Mouse (Mus musculus): Measurements from ENCODE around the gene Aars. TPM values are rescaled to one million over a fixed set of nuclear protein-coding genes. Genes with fewer than 3 reads are reported as not detected.
"Not testable (repeated sequence)": the region's sequence is repeated elsewhere in the genome, so short reads cannot be mapped to it uniquely, and the experiment has no call there.

Aars gene
- polyA plus RNA-seq (2016; fragmentation: Nextera tagmentation; extraction: Ambion mirVana) = 76.2 TPM in 2 replicates

DNA sequence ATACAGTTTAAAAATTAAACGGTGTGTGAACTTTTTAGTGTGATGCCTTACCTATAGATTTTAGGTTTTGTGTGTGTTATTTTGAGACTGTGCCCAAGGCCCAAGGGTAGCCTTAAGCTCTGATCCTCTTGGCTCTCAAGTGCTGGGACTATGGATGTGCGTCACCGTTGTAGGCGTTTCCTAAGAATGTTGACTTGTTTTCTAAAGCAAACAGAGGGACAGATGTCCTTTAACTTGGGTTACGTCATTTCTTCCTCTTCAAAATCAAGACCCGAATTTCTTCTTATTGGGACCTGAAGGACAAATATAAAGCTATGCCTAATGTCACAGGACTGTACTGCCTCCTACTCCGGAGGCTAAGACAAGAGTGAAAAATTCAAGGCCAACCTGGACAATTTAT, at the start of gene Aars:
Gene Aars (plus strand): TSS at position 229 of the 400 bp plus-strand sequence.
- Histone ChIP-seq H3K9me3 (no peaks in the 10 kb centered on the region), H3K4me3 (peak within 1 kb of the TSS; percentile 86), H3K4me1 (replicated peaks) (peaks cover 24% of the 10 kb centered on the region), H3K27ac (peak within 1 kb of the TSS; percentile 99), H3K36me3 (peaks cover 27% of the 10 kb centered on the region), H3K27me3 (ENCODE audit: insufficient read depth, poor library complexity, severe bottlenecking) (peaks cover 12% of the 10 kb centered on the region)
- 97% methylated on average over 7 of the region's 7 CpGs for WGBS
- DNase-seq (ENCODE audit: low spot score) = no peak

- no peaks in the 10 kb centered on the region for H3K4me1 ChIP-seq (replicated peaks)
- H3K27me3 ChIP-seq (ENCODE audit: insufficient read depth, poor library complexity, severe bottlenecking) = no peaks in the 10 kb centered on the region
- H3K4me3 ChIP-seq = no peak overlapping the region
- no peaks in the 10 kb centered on the region for H3K9me3 ChIP-seq
- H3K27ac ChIP-seq = no peak overlapping the region
- 88% methylated on average over 8 of the region's 8 CpGs for WGBS
- no peak for DNase-seq (ENCODE audit: low spot score)
- peaks cover 96% of the 10 kb centered on the region for H3K36me3 ChIP-seq
Measured at GRCm38 (mm10) chr8:110987805-110988744, 44.9 kb upstream of the Aars start.

- Histone ChIP-seq H3K4me1 (replicated peaks) (no peaks in the 10 kb centered on the region), H3K36me3 (peaks cover 92% of the 10 kb centered on the region), H3K27ac (no peak overlapping the region), H3K4me3 (no peak overlapping the region), H3K9me3 (no peaks in the 10 kb centered on the region), H3K27me3 (ENCODE audit: insufficient read depth, poor library complexity, severe bottlenecking) (no peaks in the 10 kb centered on the region)
- DNase-seq (ENCODE audit: low spot score) = no peak
- WGBS = 90% methylated on average over 9 of the region's 9 CpGs
Measured at GRCm38 (mm10) chr8:110990017-110990416, 42.9 kb upstream of the Aars start.

DNA sequence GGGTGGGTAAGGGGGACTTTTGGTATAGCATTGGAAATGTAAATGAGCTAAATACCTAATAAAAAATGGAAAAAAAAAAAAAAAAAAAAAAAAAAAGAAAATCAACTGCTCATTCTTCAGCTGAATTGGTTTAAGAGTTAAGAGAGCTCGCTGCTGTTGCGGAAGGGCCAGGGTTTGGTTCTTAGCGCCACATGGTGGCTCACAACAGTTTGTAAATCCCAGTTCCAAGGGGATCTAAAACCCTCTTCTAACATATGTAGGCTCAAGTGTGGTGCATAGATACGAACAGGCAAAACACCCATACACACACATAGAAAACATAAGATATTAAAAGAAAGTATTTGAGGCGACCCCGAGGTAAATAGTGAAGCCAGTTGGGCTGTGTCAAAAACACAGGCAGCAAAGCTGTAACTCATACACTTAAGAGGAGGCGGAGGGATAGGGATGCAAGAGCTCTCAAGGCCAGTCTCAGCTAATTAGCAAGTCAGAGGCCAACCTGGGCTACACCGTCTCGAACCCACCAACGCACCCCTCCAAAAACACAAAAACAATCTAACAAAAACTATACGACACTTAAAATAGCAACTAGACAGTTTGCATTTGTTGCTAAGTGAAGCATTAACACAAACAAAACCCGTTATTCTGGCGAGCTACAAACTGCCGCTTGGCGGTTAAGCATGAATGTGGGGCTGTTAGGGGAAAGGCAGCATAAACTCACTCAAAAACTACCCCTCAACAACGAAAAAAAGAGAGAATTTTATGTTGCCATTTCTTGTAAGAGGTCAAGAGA, 36.1 kb upstream of the Aars start:
- Histone ChIP-seq H3K36me3 (peaks cover 28% of the 10 kb centered on the region), H3K27me3 (ENCODE audit: insufficient read depth, poor library complexity, severe bottlenecking) (no peaks in the 10 kb centered on the region), H3K4me1 (replicated peaks) (peaks cover 6% of the 10 kb centered on the region), H3K9me3 (no peaks in the 10 kb centered on the region), H3K27ac (peak overlapping the region; percentile 90), H3K4me3 (peak overlapping the region; percentile 91)
- 34% methylated on average over 16 of the region's 16 CpGs for WGBS
- DNase-seq (ENCODE audit: low spot score) = no peak

- Histone ChIP-seq H3K4me1 (replicated peaks) (peaks cover 6% of the 10 kb centered on the region), H3K36me3 (peaks cover 21% of the 10 kb centered on the region), H3K9me3 (no peaks in the 10 kb centered on the region), H3K4me3 (peak within 1 kb of the TSS; percentile 91), H3K27ac (peak within 1 kb of the TSS; percentile 90), H3K27me3 (ENCODE audit: insufficient read depth, poor library complexity, severe bottlenecking) (no peaks in the 10 kb centered on the region)
- peak; percentile 87 for DNase-seq (ENCODE audit: low spot score)
- WGBS = 4% methylated on average over 58 of the region's 58 CpGs
Measured at GRCm38 (mm10) chr8:110997547-110998531, 35.1 kb upstream of the Aars start, which contains the start of gene Ddx19a. Ddx19a (minus strand) TSS chr8:110997800.

DNA sequence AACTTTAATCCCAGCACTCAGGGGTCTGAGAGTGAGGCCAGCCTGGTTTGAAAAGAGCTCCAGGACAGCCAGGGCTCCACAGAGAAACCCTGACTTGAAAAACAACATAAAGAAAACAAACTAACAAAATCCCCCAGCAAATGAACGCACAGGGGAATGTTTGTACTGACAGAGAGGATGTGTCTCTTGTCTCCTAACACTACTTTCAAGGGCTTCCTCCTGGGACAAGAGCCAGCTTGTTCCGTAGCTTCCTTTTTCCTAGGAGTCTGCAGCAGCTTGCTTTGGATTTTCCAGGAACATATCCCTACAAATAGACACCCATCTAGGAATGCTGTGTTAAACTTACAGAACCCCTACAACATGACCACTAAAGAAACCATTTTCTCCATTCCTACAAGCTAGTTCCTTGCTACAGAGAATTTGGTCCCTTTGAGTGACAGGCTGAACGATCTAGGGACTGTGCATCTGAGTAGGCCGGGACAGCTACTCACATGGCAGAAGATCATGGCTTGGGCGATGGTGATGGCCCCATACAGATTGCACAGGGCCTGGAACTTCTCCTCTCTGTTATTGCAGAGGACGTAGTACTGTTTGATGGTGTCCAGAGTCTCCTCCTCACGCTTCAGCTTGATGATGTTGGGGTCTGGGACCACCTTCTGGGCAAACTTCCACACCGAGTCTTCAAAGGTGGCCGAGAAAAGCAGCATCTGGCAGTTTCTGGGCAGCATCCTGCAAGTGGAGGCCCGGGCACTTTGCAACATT, 22.5 kb upstream of the Aars start:
- not testable (repeated sequence) for H3K4me3 ChIP-seq; H3K4me1 ChIP-seq (replicated peaks); H3K27ac ChIP-seq; DNase-seq (ENCODE audit: low spot score); H3K27me3 ChIP-seq (ENCODE audit: insufficient read depth, poor library complexity, severe bottlenecking); H3K9me3 ChIP-seq
- WGBS = 88% methylated on average over 9 of the region's 10 CpGs
- H3K36me3 ChIP-seq = peaks cover 74% of the 10 kb centered on the region

DNA sequence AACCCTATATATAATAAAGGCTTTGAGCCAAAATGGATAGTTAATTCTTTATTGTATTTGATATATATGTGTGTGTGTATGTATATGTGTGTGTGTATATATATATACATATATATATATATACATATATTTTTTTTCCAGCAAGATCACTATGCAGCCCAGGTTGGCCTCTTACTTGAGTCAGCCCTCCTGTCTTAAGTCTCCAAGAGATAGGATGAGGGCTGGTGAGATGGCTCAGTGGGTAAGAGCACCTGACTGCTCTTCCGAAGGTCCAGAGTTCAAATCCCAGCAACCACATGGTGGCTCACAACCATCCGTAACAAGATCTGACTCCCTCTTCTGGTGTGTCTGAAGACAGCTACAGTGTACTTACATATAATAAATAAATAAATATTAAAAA, 6.3 kb upstream of the Aars start:
- H3K9me3 ChIP-seq; H3K36me3 ChIP-seq; H3K27ac ChIP-seq; H3K4me3 ChIP-seq; H3K27me3 ChIP-seq (ENCODE audit: insufficient read depth, poor library complexity, severe bottlenecking); DNase-seq (ENCODE audit: low spot score): not testable (repeated sequence)
- peaks cover 14% of the 10 kb centered on the region for H3K4me1 ChIP-seq (replicated peaks)
- WGBS = 92% methylated on average over 2 of the region's 2 CpGs

DNA sequence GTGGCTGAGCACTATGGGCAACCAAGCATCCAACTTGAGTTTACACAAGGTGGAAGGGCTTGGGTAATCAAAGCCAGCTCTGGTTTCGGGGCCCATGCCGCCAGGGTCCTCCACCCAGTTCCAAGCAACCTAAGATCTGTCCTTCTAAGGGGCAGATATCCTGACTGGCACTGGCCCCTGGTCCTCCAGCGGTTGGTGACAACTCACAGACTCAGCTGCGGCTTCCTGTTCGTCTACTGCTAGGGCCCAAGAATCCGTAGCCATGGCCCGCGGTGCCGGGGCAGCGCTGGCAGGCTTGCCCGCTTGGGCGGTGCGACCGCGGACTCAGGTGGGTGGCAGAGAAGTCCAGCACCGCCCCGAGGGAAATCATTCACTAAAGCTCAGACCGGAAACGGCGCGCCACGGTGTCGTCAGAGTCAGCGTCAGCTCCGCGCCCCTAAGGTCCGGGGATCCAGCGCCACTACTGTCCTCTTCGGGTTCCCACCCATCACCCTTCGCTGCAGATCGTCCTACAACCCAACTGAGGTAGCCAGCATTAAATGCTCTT, 5.5 kb upstream of the Aars start:
- WGBS = under 1% methylated on average over 31 of the region's 31 CpGs
- H3K4me1 ChIP-seq (replicated peaks) = peaks cover 14% of the 10 kb centered on the region
- H3K27me3 ChIP-seq (ENCODE audit: insufficient read depth, poor library complexity, severe bottlenecking) = peaks cover 12% of the 10 kb centered on the region
- H3K27ac ChIP-seq = peak overlapping the region; percentile 91
- H3K4me3 ChIP-seq = peak overlapping the region; percentile 94
- H3K36me3 ChIP-seq = no peaks in the 10 kb centered on the region
- H3K9me3 ChIP-seq = no peaks in the 10 kb centered on the region
- peak; percentile 81 for DNase-seq (ENCODE audit: low spot score)

DNA sequence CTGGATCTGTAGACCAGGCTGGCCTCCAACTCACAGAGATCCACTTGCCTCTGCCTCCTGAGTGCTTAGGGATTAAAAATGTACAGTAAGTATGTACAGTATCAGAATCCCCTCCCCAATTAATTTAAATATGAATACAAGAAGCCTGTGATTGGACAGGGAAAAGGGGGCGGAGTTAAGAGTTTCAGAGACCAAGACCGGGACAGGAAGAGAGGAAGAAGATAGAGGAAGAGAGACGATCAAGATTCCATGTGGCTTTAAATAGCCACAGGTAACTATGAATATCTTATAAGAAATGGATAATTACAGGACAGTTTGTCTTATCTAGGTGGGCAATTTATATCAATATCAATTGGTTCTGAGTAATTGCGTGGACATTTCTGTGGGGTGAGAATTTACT, 3.4 kb upstream of the Aars start:
- Histone ChIP-seq H3K27me3 (ENCODE audit: insufficient read depth, poor library complexity, severe bottlenecking) (peaks cover 12% of the 10 kb centered on the region), H3K4me1 (replicated peaks) (peaks cover 19% of the 10 kb centered on the region), H3K4me3 (no peak overlapping the region), H3K27ac (no peak overlapping the region), H3K9me3 (no peaks in the 10 kb centered on the region), H3K36me3 (no peaks in the 10 kb centered on the region)
- 48% methylated on average over 4 of the region's 4 CpGs for whole genome bisulfite sequencing
- DNase-seq (ENCODE audit: low spot score) = no peak

DNA sequence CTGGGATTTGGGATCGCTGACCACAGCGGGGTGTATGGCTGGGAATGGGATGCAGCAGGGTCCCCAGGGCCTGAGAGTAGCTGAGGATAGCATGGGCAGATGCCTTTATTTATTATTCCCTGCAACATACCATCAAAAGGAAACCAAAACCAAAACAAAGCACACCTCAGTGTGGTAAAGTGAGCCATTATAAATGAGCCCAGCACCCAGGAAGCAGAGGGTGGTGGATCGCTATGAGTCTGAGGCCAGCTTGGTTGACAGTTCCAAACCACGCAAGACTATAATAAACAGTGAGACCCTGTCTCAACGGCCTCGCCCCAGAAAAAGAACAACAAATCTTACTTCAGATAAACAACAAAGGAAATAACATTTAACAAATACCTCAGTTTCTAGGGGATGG, 2.9 kb upstream of the Aars start:
- Histone ChIP-seq H3K4me1 (replicated peaks) (peaks cover 23% of the 10 kb centered on the region), H3K9me3 (no peaks in the 10 kb centered on the region), H3K4me3 (no peak overlapping the region), H3K36me3 (no peaks in the 10 kb centered on the region), H3K27ac (no peak overlapping the region), H3K27me3 (ENCODE audit: insufficient read depth, poor library complexity, severe bottlenecking) (peaks cover 12% of the 10 kb centered on the region)
- DNase-seq (ENCODE audit: low spot score) = no peak
- WGBS = 84% methylated on average over 6 of the region's 6 CpGs

- peaks cover 34% of the 10 kb centered on the region for H3K4me1 ChIP-seq (replicated peaks)
- no peak for DNase-seq (ENCODE audit: low spot score)
- H3K27ac ChIP-seq = no peak within 1 kb of the TSS
- H3K36me3 ChIP-seq = peaks cover 13% of the 10 kb centered on the region
- 94% methylated on average over 19 of the region's 19 CpGs for WGBS
- no peak within 1 kb of the TSS for H3K4me3 ChIP-seq
- no peaks in the 10 kb centered on the region for H3K9me3 ChIP-seq
- peaks cover 12% of the 10 kb centered on the region for H3K27me3 ChIP-seq (ENCODE audit: insufficient read depth, poor library complexity, severe bottlenecking)
Measured at GRCm38 (mm10) chr8:111031572-111031971, 1.4 kb upstream of the Aars start, which contains the start of gene Ddx19b. Ddx19b (minus strand) TSS chr8:111031751.
